Mouse (Mus musculus): ENCODE measurements around the gene Olfr1424. TPM values are rescaled to one million over a fixed set of nuclear protein-coding genes. Genes with fewer than 3 reads are reported as not detected.

The Olfr1424 gene
- 0.29 TPM for polyA plus RNA-seq (2017; shearing (Covaris generic))

GRCm38 (mm10) chr19:12062582-12062981 lies at the start of gene Olfr1424:
Olfr1424 (minus strand) TSS chr19:12062682.

GRCm38 (mm10) chr19:12103234-12103633 lies 40.8 kb upstream of the Olfr1424 start, which contains the start of gene Olfr1427:
Olfr1427 (minus strand) TSS chr19:12103334.

GRCm38 (mm10) chr19:12091913-12092312 lies 29.4 kb upstream of the Olfr1424 start, which contains the start of gene Olfr1426:
Olfr1426 (minus strand) TSS chr19:12092013.

GRCm38 (mm10) chr19:12077631-12078030 lies 15.1 kb upstream of the Olfr1424 start, which contains the start of gene Olfr1425:
Olfr1425 (minus strand) TSS chr19:12077731.

GRCm38 (mm10) chr19:12041217-12041616 lies 21.3 kb downstream of the Olfr1424 start, which contains the start of gene Olfr1423:
Olfr1423 (minus strand) TSS chr19:12041317.

Other genes with a start within 250 kb of the Olfr1424 start
- gene Stx3, start 243.3 kb downstream of the Olfr1424 start, polyA plus RNA-seq (2017; shearing (Covaris generic)) = 2.2 TPM
- not detected for gene Olfr1417, start 223.5 kb downstream of the Olfr1424 start, polyA plus RNA-seq (2017; shearing (Covaris generic))
- gene Olfr1418, start 201.6 kb downstream of the Olfr1424 start, polyA plus RNA-seq (2017; shearing (Covaris generic)) = not detected
- gene Olfr1419, start 187.6 kb downstream of the Olfr1424 start, polyA plus RNA-seq (2017; shearing (Covaris generic)) = not detected
- gene Olfr1420, start 176.1 kb downstream of the Olfr1424 start, polyA plus RNA-seq (2017; shearing (Covaris generic)) = not detected
- 26.8 TPM for gene Patl1, start 150.3 kb downstream of the Olfr1424 start, polyA plus RNA-seq (2017; shearing (Covaris generic))
- gene Osbp, start 96.7 kb downstream of the Olfr1424 start, polyA plus RNA-seq (2017; shearing (Covaris generic)) = 50.4 TPM
- gene Olfr1423, start 21.4 kb downstream of the Olfr1424 start, polyA plus RNA-seq (2017; shearing (Covaris generic)) = not detected
- not detected for gene Olfr1425, start 15.0 kb upstream of the Olfr1424 start, polyA plus RNA-seq (2017; shearing (Covaris generic))
- not detected for gene Olfr1426, start 29.3 kb upstream of the Olfr1424 start, polyA plus RNA-seq (2017; shearing (Covaris generic))
- not detected for gene Olfr1427, start 40.7 kb upstream of the Olfr1424 start, polyA plus RNA-seq (2017; shearing (Covaris generic))
- not detected for gene Olfr1428, start 53.2 kb upstream of the Olfr1424 start, polyA plus RNA-seq (2017; shearing (Covaris generic))
- gene Olfr76, start 60.5 kb upstream of the Olfr1424 start, polyA plus RNA-seq (2017; shearing (Covaris generic)) = not detected
- not detected for gene Olfr1555-ps1, start 107.4 kb upstream of the Olfr1424 start, polyA plus RNA-seq (2017; shearing (Covaris generic))
- not detected for gene Olfr1431, start 138.0 kb upstream of the Olfr1424 start, polyA plus RNA-seq (2017; shearing (Covaris generic))
- gene Olfr1432, start 169.9 kb upstream of the Olfr1424 start, polyA plus RNA-seq (2017; shearing (Covaris generic)) = not detected
- 0.73 TPM for gene Olfr262, start 179.0 kb upstream of the Olfr1424 start, polyA plus RNA-seq (2017; shearing (Covaris generic))
- gene Olfr235, start 198.3 kb upstream of the Olfr1424 start, polyA plus RNA-seq (2017; shearing (Covaris generic)) = not detected
- gene Olfr1434, start 217.2 kb upstream of the Olfr1424 start, polyA plus RNA-seq (2017; shearing (Covaris generic)) = not detected
- not detected for gene Olfr1436, start 236.4 kb upstream of the Olfr1424 start, polyA plus RNA-seq (2017; shearing (Covaris generic))